Mouse (Mus musculus): Measurements from ENCODE around the gene Mnat1.
"Not testable (repeated sequence)": the region's sequence is repeated elsewhere in the genome, so short reads cannot be mapped to it uniquely, and the experiment has no call there.

Gene Mnat1

DNA sequence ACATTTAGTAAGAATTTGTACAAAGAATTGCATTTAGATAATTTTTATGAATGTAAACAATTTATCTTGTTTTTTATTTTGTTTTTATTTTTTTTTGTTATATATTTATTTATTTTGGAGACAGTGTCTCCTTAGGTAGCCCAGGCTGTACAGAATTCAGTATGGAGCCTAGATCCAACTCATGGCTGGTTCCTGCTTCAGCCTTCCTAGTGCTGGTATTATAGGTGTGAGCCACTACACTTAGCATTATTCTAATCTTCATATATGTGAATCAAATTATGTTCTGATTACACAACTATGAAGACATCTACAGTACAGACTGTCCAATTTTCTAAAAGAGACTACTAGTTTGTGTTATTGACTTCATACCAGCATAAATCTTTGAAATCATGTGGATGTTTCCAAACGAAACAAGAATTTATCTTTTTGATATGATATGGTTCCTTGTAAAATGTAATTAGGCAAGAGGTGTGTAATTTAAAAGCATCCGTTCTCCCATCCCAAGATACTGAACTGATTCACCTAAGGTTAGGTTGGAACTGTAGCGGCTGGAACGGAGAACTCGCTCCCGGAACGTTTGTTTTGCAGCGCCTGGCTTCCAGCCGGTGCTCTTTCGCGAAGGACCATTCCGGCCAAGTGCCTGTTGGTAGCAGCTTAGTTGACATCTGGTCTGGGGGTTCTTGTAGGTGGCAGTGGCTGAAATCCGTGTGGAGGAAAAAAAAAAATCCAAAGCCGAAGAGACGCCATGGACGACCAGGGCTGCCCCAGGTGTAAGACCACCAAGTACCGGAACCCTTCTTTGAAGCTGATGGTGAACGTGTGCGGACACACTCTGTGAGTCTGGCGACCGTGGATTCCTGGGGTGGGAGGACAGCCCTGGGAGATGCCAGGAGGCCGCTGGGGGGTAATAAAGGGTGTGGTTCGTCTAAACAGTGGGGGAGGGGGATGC, at the start of gene Mnat1:
TSS of gene Mnat1 (plus strand) at position 625 of the 949 bp plus-strand sequence.
- DNase-seq (ENCODE audit: low read depth): peak; percentile 63

DNA sequence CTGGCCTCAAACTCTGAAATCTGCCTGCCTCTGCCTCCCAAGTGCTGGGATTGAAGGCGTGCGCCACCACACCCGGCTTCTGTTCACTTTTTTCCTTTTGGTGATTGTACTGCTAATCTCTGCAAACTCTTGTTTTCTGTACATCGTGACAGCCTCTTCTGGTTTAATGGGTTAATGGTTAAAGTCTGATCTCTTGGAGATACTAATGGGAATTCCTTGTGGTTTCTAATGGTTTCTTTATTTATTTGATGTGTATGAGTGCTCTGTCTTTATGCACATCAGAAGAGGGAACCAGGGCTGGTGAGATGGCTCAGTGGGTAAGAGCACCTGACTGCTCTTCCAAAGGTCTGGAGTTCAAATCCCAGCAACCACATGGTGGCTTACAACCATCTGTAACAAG, 41.7 kb upstream of the Mnat1 start:
- not testable (repeated sequence) for DNase-seq (ENCODE audit: low read depth)

DNA sequence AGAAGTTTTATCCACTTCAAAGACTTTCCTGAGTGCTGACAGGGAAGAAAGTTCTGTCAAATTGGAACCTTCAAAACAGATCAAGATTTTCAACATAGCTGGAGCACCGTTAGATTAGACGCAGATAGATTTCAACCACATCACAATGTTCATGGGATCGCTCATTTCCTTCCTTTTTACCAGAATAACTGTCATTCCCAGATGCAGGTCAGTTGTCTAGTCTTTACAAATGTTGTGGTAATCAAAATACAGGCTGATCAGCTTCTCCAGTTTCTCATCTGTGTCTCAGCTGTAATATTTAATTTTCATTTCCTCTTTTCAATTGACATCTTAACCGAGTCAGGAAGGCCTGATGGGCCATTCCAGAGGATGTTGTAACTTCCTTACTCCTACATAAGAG, 39.7 kb upstream of the Mnat1 start:
- no peak for DNase-seq (ENCODE audit: low read depth)

DNA sequence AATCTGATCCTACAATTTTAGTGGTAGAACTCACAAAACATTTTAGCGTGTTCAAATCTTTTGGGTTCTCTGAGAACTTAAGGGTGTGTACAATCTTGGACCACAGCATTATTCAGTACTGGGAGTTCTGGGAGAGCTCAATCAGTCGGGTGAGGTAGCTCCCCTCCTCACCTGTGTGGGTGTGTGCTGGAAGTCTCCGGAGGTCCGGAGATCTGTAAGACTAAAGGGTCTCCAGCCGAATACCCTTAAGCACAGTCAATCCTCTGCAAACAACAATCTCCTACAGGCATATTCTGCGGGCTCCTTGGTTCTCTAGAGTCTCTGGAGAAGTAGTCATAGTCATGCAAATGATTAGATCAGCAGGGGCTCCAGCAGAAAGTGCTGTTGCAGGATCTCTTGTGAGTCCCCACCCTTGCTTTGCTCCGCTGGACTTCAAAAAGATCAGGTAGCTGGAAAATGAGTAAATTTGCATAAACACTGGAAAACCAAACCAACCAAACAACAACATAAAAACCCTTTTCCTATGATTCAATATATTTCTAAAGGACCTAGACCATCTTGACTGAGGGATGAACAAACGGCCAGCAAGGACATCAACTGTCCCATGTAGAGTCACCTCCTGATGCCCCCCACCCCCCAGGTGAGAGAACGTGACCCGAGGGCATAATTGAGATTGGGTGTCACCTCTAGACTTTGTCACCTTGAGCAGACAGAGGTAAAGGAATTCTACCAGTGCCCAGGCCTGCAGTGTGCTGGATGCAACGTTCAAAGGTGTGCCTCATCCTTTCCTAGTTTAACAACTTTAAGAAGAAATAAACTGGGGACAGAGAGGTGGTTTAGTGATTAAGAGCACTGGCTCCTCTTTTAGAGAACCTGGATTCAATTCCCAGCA, 37.5 kb upstream of the Mnat1 start:
- DNase-seq (ENCODE audit: low read depth): no peak

DNA sequence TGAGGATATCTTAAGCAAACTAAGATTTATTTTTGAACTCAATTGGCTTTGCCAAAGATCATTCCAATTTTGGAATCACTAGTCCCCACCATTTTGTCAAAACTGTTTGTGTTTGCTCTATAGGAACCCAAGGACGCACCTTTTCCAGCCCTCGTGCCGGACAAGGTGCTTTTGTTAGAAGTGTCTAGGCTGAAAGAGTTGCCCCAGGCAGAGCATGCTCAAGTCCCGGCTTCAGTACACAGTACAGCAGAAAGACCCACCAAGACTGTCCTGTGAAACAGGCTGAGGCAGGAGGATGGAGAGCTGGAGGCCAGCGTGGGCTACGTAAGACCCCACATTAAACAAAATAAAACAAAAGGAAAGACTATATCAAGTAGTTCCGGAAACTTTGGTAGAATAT, 36.4 kb upstream of the Mnat1 start:
- DNase-seq (ENCODE audit: low read depth): no peak

DNA sequence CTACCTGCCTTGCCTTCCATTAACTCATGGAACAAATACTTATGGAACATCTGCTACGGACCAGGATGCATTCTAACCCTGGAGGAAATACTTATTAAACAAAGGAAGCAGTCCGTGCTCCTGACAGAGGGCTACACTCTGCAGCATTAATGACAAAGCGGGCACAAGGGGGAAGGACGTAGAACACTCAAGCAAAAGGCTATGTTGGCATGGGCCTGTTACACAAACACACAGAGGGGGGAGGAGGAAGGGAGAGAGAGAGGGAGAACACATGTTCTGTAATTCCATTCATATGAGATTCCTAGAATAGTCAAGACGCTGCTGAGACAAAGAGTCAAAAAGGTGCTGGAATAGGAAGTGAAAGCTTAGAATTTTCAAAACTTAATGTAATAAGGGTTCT, 35.0 kb upstream of the Mnat1 start:
- DNase-seq (ENCODE audit: low read depth): no peak

DNA sequence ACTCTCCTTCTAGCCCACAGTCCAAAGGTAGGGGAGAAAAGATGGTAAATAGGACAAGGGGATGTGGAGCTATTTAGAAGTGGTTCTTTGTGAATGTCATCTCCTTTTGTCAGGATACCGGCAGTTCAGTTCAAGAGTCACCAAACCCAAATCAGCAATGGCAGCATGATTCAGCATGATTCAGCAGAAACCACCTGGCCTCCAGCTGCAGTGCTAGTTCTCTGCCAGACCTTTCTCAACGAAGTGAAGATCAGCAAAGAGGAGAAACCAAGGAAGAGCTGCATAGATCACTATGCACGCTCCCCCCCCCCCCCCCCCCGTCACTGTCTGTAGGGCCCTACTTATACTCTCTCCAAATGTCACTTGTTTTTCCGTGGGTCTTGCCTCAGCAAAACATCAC, 34.6 kb upstream of the Mnat1 start:
- no peak for DNase-seq (ENCODE audit: low read depth)

DNA sequence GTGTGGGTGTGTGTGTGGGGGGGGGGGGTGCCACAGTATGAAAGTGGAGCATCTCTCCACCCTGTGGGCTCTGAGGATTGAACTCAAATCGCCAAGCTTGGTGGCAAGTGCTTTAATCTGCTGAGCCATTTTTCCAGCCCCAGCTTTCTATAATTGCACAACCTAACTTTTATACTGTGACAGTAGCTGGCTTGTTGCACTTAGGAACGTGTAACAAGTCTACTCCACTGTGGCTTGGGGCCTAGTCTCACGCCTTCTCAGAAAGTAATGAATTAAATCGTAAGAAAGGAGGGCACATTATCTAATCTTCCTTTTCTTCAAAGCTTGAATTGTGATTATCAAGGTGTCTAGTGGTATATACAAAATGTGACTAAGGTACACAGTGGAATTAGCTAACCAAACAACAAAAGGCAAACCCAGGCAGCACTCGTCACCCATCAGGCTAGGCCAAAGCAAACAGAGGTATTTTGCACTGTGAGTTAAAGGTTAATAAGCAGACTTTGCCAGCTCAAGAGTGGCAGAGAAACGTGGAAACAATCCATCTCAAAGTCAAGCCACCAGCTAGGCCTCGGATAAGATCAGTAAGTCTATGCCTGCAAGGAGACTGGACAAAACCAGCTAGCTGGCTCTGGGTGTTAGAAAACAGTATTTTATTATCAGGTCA, 32.7 kb upstream of the Mnat1 start:
- no peak for DNase-seq (ENCODE audit: low read depth)

DNA sequence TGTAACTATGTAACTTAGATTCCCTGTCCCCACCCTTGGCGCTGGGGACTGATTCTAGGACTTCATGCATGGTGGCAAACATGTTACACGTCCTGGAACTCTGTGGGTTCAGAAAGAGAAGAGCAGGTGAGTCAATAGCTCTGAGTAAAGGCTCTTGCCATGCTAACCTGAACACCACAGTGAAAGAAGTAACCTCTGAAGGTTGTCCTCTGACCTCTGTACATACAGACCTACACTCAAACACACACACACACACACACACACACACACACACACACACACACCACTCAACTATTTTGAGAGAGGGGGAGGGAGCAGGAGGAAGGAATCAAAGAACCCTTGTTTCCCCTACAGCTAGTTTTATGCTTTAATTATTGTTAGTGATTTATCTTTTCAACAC, 29.3 kb upstream of the Mnat1 start:
- no peak for DNase-seq (ENCODE audit: low read depth)

DNA sequence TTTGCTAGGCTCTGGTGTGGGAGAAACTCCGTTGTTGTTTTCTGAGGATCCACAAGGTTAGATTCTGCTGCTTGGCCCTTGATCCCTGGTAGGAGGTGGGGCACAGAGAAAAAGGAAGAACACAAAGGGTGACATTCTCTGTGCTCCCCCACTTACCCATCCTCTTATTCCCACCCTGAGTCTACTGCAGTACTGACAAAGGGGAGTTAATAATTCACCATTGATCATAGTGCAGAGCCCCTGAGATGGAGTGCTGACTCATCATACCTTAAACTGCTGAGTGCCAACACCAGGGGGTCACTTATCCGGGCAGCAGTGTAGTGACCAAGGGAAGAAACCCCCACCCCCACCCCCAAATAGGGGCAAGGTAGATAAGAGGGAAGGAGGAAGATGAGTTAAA, 28.9 kb upstream of the Mnat1 start:
- DNase-seq (ENCODE audit: low read depth): no peak

DNA sequence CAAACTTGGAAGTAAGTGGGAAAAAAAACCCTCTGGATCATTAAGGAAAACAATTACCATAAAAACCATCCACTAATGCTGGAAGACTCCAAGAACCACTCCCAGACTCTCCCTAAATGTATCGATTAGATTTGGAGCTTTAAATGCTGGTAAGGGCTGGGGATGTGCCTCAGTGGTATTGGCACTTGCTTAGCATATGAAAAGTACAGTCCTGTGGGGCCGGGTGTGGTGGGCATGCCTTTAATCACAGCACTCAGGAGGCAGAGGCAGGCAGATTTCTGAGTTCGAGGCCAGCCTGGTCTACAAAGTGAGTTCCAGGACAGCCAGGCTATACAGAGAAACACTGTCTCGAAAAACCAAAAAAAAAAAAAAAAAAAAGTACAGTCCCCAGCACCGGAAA, 27.3 kb upstream of the Mnat1 start:
- not testable (repeated sequence) for DNase-seq (ENCODE audit: low read depth)

DNA sequence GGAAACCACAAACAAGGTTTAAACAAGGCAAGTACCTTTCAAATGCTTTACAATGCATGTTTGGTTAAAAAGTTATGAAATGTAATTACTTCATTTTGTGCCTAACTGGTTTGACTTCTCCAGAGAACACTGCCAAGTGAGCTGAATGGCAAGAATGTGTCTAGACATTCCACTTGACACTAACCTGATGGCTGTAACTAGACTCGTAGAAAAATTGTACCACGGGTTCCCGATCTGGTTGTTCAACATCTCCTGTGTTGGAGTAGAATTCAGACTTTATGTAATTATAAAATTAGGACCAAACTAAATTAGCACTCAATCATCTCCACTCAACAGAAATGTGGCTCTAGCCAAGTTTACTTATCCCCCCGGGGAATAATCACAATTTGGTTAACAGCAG, 24.9 kb upstream of the Mnat1 start:
- DNase-seq (ENCODE audit: low read depth): no peak

DNA sequence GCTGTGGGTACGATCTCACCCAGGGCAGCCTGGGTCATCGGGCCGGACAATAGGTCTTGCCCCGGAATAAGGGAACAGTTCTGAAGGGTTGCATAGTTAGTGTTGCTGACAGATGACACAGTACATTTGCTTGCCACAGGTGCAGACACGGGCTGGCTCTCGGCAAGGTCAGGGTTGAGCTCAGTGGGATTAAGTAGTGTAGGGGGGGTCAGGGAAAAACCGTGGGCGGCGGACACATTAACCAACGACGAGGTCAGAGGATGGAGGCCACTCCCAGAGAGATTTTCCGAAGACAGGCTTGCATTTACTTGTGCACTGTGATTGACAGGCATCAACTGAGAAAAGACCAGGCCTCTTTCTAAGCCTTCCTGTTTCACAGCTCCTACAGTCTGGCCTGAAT, 19.8 kb upstream of the Mnat1 start:
- no peak for DNase-seq (ENCODE audit: low read depth)

DNA sequence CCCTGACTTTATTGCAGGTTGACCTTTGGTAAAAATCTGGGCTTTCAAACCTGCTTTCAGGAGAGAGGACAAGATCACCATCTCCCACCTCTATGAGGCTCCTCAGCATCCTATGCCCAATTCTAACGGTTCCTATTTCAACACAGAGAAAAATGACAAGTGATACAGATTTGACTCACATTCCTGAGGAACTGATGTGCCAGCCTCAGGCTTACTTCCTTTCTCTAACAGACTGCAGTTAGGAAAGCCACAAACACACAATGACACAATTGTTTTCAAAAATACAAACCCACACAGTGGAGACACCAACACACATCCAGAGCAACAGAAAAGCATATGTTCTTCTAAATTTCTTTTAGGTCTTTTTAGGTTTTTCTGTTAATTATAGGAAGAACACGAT, 15.7 kb upstream of the Mnat1 start:
- DNase-seq (ENCODE audit: low read depth): no peak

DNA sequence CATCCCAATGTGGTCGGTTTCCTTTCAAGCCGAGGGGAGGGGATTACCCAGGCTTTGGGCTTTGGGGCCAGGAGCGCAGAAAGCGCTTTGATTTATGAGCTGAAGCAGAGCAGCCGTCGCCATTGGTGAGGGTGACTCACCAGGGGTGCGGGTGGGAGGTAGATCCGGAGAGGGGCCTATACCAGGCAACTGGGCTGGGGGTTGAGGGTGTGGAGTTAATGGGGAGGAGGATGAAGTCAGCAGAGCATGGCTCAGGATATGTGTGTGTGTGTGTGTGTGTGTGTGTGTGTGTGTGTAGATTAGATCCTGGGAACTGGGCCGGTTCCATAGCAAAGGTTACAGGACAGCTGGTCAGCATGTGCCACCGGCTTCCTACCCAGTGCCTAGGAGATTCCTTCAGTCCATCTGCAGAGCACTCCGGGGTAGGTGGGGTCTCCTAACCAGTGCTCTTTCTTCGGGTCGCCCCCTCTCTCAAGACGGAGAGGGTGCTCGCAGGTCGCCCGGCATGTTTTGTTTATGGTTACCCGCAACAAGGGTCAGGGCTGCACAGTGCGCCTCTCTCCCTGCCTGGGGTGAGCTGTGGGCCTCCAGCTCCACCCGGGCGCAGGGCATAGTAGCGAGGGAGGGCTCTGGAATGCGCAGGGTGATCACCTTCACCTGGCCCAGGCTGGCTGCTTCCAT, 12.9 kb upstream of the Mnat1 start:
- no peak for DNase-seq (ENCODE audit: low read depth)

DNA sequence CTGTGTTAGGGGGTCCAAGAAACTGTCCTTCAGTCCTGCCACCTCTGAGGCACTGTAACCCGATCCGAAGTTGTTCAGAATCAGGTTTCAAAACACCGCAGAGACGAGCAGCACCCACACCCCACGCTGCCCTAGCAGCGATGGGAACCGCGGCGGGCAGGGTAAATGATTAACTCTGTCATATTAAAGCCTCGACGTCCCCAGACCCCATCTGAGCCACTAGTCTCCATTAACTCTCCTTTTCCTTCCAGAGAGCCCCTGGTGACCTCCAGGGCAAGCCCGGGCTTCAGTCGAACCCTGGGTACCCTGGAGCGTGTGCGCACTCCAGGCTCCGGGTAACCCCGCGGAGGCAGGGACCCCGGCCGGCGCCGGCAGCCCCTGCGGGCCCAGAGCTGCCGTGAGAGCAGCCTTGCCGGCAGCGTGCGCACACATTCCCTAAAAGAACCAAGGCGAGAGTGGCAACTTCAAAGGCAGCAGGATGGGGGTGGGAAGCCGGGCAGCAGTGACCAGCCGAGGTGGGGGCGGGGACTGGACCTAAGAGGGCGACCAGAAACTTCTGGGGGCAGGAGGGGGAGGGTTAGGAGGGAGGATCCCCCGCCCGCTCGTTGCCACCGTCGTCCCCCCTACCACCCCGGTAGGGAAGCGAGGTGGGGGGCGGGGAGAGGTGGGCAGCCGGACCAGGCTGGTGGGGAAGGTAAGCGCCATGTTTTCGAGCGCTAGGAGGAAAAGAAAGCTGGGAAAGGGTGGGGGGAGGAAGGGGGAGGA, 11.8 kb upstream of the Mnat1 start:
- no peak for DNase-seq (ENCODE audit: low read depth)

DNA sequence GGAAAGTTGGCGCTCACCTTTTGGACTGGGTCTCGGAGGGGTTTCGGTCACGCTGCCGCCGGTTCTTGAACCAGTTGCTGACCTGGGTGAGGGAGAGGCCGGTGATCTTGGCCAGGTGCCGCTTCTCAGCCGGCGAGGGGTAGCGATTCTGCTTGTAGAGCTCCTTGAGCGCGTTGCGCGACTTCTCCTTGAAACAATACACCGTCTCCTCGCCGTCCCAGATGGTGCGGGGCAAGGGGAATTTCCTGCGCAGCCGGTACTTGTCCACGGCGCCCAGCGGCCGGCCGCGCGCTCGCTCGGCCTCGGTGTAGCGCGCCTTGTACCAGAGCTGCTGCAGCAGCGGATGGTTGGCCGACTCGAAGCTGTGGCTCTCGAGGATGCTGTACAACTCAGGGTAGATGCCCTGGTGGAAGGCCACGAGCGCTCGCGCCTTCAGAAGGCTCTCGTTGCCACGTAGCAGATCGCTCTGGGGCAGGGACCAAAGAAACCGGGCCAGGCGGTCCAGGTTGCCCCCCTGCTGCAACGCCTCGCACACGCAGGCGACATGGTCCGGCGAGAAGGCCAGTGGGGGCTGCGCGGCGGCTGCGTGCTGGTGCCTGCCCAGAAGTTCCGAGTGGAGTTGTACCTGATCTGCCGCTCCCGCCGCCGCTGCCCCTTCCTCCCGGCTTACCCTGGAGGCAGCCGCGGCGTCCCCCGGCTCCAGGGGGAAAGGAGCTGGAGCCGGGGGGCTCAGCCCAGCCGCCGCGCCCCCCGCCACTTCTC, 11.0 kb upstream of the Mnat1 start:
- no peak for DNase-seq (ENCODE audit: low read depth)

DNA sequence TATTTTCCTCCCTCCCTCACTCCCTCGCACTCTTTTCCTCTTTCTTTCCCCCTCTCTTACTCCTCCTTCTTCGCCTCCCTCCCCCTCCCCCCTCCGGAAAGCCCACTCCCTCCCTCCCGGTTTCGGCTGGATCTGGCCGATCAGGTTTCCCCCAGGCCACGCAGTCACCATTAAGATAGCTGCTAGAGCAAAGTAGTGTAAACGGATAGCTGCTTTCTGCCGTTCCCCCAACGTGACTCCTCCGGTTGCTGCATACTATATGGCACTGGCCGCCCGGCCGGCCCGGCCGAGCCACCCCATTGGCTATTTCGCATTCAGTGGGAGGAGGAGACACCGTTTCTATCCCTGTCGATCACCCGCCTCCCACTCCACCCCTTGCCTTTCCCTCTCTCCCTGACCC, 10.3 kb upstream of the Mnat1 start, which contains the start of gene Six4:
TSS of gene Six4 (minus strand) at position 261 of the 400 bp plus-strand sequence.
- DNase-seq (ENCODE audit: low read depth): no peak

DNA sequence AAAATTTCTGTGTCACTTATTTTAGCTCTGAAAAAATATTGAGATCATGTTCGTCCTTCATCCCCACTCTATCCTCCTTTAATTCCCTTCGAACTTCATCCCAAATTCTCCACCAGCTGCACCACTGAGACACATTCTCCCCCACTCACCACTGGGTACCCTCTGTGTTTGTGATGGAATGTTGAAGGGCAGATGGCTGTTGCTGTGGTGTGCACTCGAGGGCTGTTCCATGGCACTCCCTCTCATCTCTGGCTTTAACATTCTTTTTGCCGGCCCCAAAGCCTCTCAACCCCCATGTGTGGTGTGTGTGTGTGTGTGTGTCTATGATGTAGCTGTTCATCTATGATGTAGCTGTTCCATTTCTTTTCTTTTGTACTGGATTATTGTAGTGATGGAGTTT, 1.7 kb downstream of the Mnat1 start:
- no peak for DNase-seq (ENCODE audit: low read depth)

DNA sequence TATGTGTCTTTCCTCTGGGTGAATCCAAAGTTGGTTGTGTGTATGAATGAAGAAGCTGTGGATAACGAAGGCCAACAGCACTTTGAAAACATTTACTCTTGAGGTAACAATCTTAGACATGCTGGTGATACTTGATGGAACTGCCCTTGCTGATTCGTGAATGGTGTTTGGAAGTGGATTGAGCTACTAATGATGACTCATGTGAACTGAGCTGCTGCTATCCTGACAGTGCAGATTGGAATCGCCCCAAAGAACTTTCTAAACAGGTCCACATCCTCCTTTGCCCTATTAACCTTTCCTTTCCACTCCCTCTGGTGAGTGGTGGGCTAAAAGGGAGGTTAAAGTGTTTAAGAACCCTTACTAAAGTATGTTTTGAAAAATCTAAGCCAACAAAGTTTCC, 17.2 kb downstream of the Mnat1 start:
- DNase-seq (ENCODE audit: low read depth): no peak

Data from c-Kit-positive CD71-negative TER-119-negative erythroid progenitor cells, embryonic 14.5 days (primary cell).